Comparison of ENCODE assay signal across 37 mouse cellular contexts in genomic region chr17:45757932-45758331, GRCm38 (mm10). TPM values are rescaled to one million over a fixed set of nuclear protein-coding genes. Genes with fewer than 3 reads are reported as not detected.
DNase-seq lines count a peak whose midpoint lies in the region; ATAC-seq and TF ChIP-seq lines count a peak whose summit lies in the region.
"Had no signal": no experiment of that assay in that cellular context is flagged by ENCODE, and none has a peak within 500 bp of the region (broad histone marks: within the 10 kb centered on the region; RNA-seq: fewer than 3 reads in every experiment).

No protein-coding gene starts in this region.

- no peak overlapping the region for H3K4me3 ChIP-seq in liver, postnatal 0 days (ENCODE audit: low read depth, low read length)
- H3K4me3 ChIP-seq in liver, embryonic 11.5 days (ENCODE audit: low read depth, low read length): no peak overlapping the region
- no peak overlapping the region for H3K4me3 ChIP-seq in heart, embryonic 10.5 days
- H3K4me3 ChIP-seq: erythroblast, embryonic 14.5 days; hindbrain, embryonic 12.5 days; intestine, embryonic 15.5 days; limb, embryonic 13.5 days; liver, embryonic 12.5 days; midbrain, embryonic 12.5 days; neural tube, embryonic 15.5 days had no signal

- H3K9me3 ChIP-seq in liver, postnatal 0 days (ENCODE audit: low read length): no peaks in the 10 kb centered on the region
- no peaks in the 10 kb centered on the region for H3K9me3 ChIP-seq in liver, embryonic 11.5 days (ENCODE audit: control insufficient read depth, low read length)
- no peaks in the 10 kb centered on the region for H3K9me3 ChIP-seq in heart, embryonic 10.5 days
- H3K9me3 ChIP-seq: hindbrain, embryonic 12.5 days; intestine, embryonic 15.5 days; limb, embryonic 13.5 days; liver, embryonic 12.5 days; midbrain, embryonic 12.5 days; neural tube, embryonic 15.5 days had no signal

- H3K36me3 ChIP-seq in liver, postnatal 0 days (replicated peaks; ENCODE audit: insufficient read depth, low read length): no peaks in the 10 kb centered on the region
- H3K36me3 ChIP-seq in liver, embryonic 11.5 days (ENCODE audit: control insufficient read depth, insufficient read depth, low read length): no peaks in the 10 kb centered on the region
- H3K36me3 ChIP-seq in heart, embryonic 10.5 days: no peaks in the 10 kb centered on the region
- H3K36me3 ChIP-seq: hindbrain, embryonic 12.5 days; intestine, embryonic 15.5 days; limb, embryonic 13.5 days; liver, embryonic 12.5 days; midbrain, embryonic 12.5 days; neural tube, embryonic 15.5 days had no signal

- H3K27me3 ChIP-seq in liver, postnatal 0 days (ENCODE audit: insufficient read depth, low read length): no peaks in the 10 kb centered on the region
- no peaks in the 10 kb centered on the region; the same call in 1 of the 2 replicates for H3K27me3 ChIP-seq in liver, embryonic 11.5 days (replicated peaks; ENCODE audit: control insufficient read depth, insufficient read depth, low read length)
- peaks cover 21% of the 10 kb centered on the region for H3K27me3 ChIP-seq in heart, embryonic 10.5 days (ENCODE audit: insufficient read depth, poor library complexity, severe bottlenecking)
- H3K27me3 ChIP-seq: hindbrain, embryonic 12.5 days; intestine, embryonic 15.5 days; neural tube, embryonic 15.5 days had no signal

- no peak overlapping the region for H3K4me2 ChIP-seq in liver, postnatal 0 days (ENCODE audit: low read depth, low read length)
- H3K4me2 ChIP-seq in liver, embryonic 11.5 days: no peak overlapping the region
- H3K4me2 ChIP-seq: heart, embryonic 11.5 days; hindbrain, embryonic 12.5 days; intestine, embryonic 15.5 days; limb, embryonic 13.5 days; liver, embryonic 12.5 days; midbrain, embryonic 12.5 days; neural tube, embryonic 15.5 days had no signal

- no peaks in the 10 kb centered on the region for H3K4me1 ChIP-seq in liver, postnatal 0 days (ENCODE audit: insufficient read depth)
- H3K4me1 ChIP-seq in liver, embryonic 11.5 days (replicated peaks; ENCODE audit: control insufficient read depth, insufficient read depth, low read length): no peaks in the 10 kb centered on the region; the same call in 1 of the 2 replicates
- H3K4me1 ChIP-seq in heart, embryonic 10.5 days: peaks cover 3% of the 10 kb centered on the region; the same call in 1 of the 2 replicates
- H3K4me1 ChIP-seq: midbrain, embryonic 12.5 days had no signal

- no peak for TF ChIP-seq CTCF in liver, postnatal 0 days (IDR thresholded peaks at IDR 0.05; ENCODE audit: low read depth)

- 55% methylated on average over 8 of the region's 8 CpGs for WGBS in liver, postnatal 0 days (ENCODE audit: insufficient replicate concordance)
- 75% methylated on average over 8 of the region's 8 CpGs for WGBS in liver, embryonic 11.5 days
- WGBS in heart, embryonic 10.5 days: 80% methylated on average over 8 of the region's 8 CpGs

- H3K27ac ChIP-seq in liver, postnatal 0 days (ENCODE audit: low read depth): no peak overlapping the region
- no peak overlapping the region for H3K27ac ChIP-seq in liver, embryonic 11.5 days (ENCODE audit: low read depth, low read length)
- no peak overlapping the region for H3K27ac ChIP-seq in heart, embryonic 10.5 days
- H3K27ac ChIP-seq: hindbrain, embryonic 12.5 days; hindbrain, postnatal 0 days; intestine, embryonic 15.5 days; limb, embryonic 13.5 days; liver, embryonic 12.5 days; midbrain, embryonic 12.5 days; neural tube, embryonic 15.5 days had no signal

- peak; percentile 45; the same call in 1 of the 2 replicates for TF ChIP-seq EP300 in liver, postnatal 0 days (IDR thresholded peaks at IDR 0.05; ENCODE audit: low read depth)

- no peak overlapping the region for H3K9ac ChIP-seq in liver, postnatal 0 days (replicated peaks)
- H3K9ac ChIP-seq in liver, embryonic 11.5 days (ENCODE audit: low read depth, low read length): no peak overlapping the region
- H3K9ac ChIP-seq: forebrain, postnatal 0 days; hindbrain, embryonic 12.5 days; intestine, embryonic 15.5 days; limb, embryonic 13.5 days; liver, embryonic 12.5 days; midbrain, embryonic 12.5 days; neural tube, embryonic 15.5 days had no signal

- DNase-seq in liver, postnatal 0 days: no peak
- no peak for DNase-seq in liver, embryonic 11.5 days (ENCODE audit: low spot score)
- peak; percentile 63 for DNase-seq in A20 (ENCODE audit: low read depth, low spot score)
- DNase-seq in neural tube, embryonic 10.5 days (ENCODE audit: extremely low spot score, low spot score): no peak
- no peak for DNase-seq in testis, postnatal 14 days (ENCODE audit: low spot score)
- DNase-seq in heart, embryonic 10.5 days (ENCODE audit: low spot score): no peak
- DNase-seq: adrenal gland, postnatal 10 days; cerebellum, adult 11 months; cerebellum, adult 9-10 months; forebrain, postnatal 0 days; gastrocnemius, postnatal 10 days; heart, adult 11 months; heart, postnatal 36 days; kidney, adult 2 months; kidney, postnatal 4 days; lung, adult 18-20 months; right cerebral cortex, postnatal 25 days; thymus, adult 18-20 months; thymus, postnatal 25 days had no signal

- ATAC-seq in liver, postnatal 0 days: peak; percentile 50
- no peak for ATAC-seq in liver, embryonic 11.5 days (replicated peaks; ENCODE audit: low FRiP score)
- peak; percentile 76 for ATAC-seq in granulocyte monocyte progenitor cell, adult 5-6 weeks (replicated peaks; ENCODE audit: poor library complexity, severe bottlenecking)
- peak; percentile 75 for ATAC-seq in megakaryocyte progenitor cell, adult 5-6 weeks (replicated peaks; ENCODE audit: poor library complexity)
- ATAC-seq: CD4-positive, CD25-positive, alpha-beta regulatory T cell, adult 4 months; forebrain, postnatal 0 days; hindbrain, postnatal 0 days; intestine, embryonic 15.5 days; liver, embryonic 12.5 days had no signal

RNA-seq across cellular contexts. Expression of gene 1600014C23Rik, which starts 24.3 kb away (rescaled TPM):
- not detected in 2 replicates for polyA plus RNA-seq in liver, postnatal 0 days (2015; fragmentation: Nextera tagmentation; extraction: Ambion mirVana)
- polyA plus RNA-seq in liver, embryonic 11.5 days (2014; fragmentation: Nextera tagmentation; extraction: Ambion mirVana): not detected in 2 replicates
- total RNA-seq in granulocyte monocyte progenitor cell, adult 5-6 weeks (2014; fragmentation: Nextera tagmentation): not detected in 2 replicates
- total RNA-seq in granulocyte monocyte progenitor cell, adult 5-6 weeks (2017): not detected in 2 replicates
- not detected in 2 replicates for total RNA-seq in megakaryocyte progenitor cell, adult 5-6 weeks (2015)
- not detected in 2 replicates for total RNA-seq in megakaryocyte progenitor cell, adult 5-6 weeks (2017)
- 0.62 TPM in 1 of 2 replicates, not detected in the other for polyA plus RNA-seq in heart, embryonic 10.5 days (2016; fragmentation: Nextera tagmentation; extraction: Ambion mirVana)
- total RNA-seq: adrenal gland, postnatal 10 days; forebrain, postnatal 0 days; gastrocnemius, postnatal 10 days; heart, postnatal 36 days; hindbrain, postnatal 0 days; layer of hippocampus, adult 8-10 months; midbrain, postnatal 0 days had no signal
- polyA plus RNA-seq: CD4-positive, CD25-positive, alpha-beta regulatory T cell, adult 4 months; cortical plate, adult 2 months; embryonic facial prominence, embryonic 14.5 days; erythroblast, embryonic 14.5 days; forebrain, postnatal 0 days; hindbrain, embryonic 12.5 days; kidney, adult 2 months; kidney, embryonic 16.5 days; limb, embryonic 13.5 days; liver, embryonic 12.5 days; midbrain, embryonic 12.5 days; neural tube, embryonic 15.5 days; stomach, embryonic 16.5 days had no signal
